Mouse (Mus musculus) bone marrow macrophage, adult 2 months (primary cell): ENCODE measurements around the gene Emc3. TPM values are rescaled to one million over a fixed set of nuclear protein-coding genes. Genes with fewer than 3 reads are reported as not detected.

Experiments
- H3K27ac ChIP-seq: 2 replicates; pipeline ENCODE4 v1.5.1; 2012; ENCODE audit warnings: low read depth, low read length; ENCODE audit not compliant: insufficient read depth
- H3K4me1 ChIP-seq: 2 replicates; pipeline ENCODE4 v1.6.1; 2012; ENCODE audit warnings: low read length; ENCODE audit not compliant: control insufficient read depth, insufficient read depth
- H3K4me3 ChIP-seq: 2 replicates; pipeline ENCODE4 v1.5.1; 2012; ENCODE audit warnings: mild to moderate bottlenecking, low read length, moderate library complexity; ENCODE audit not compliant: insufficient read depth
- CTCF ChIP-seq: IDR thresholded peaks from 2 replicates; pipeline ENCODE4 v1.5.1; 2012; ENCODE audit warnings: low read depth, mild to moderate bottlenecking, low read length, moderate library complexity
- POLR2A ChIP-seq: IDR thresholded peaks from 2 replicates; pipeline ENCODE4 v1.6.1; 2012; ENCODE audit warnings: mild to moderate bottlenecking, low read depth, low read length, borderline replicate concordance
- polyA plus RNA-seq: library from polyadenylated mRNA; stranded (reverse); fragments of >200 nt; gene quantifications from 2 replicates; pipeline ENCODE4 v1.2.4, GENCODE M21; 2012; ENCODE audit not compliant: missing spikeins, insufficient read depth, insufficient read length

Gene Emc3
- polyA plus RNA-seq, 1 experiment = 82.6 TPM

GRCm38 (mm10) chr6:113501388-113502084 lies 29.9 kb downstream of the Emc3 start, which contains the start of gene Prrt3:
TSS of gene Prrt3 (minus strand) at chr6:113501931.
- Histone ChIP-seq H3K27ac (no peak within 1 kb of the TSS), H3K4me1 (no peaks in the 10 kb centered on the region), H3K4me3 (no peak within 1 kb of the TSS)
- TF ChIP-seq CTCF = no peak

DNA sequence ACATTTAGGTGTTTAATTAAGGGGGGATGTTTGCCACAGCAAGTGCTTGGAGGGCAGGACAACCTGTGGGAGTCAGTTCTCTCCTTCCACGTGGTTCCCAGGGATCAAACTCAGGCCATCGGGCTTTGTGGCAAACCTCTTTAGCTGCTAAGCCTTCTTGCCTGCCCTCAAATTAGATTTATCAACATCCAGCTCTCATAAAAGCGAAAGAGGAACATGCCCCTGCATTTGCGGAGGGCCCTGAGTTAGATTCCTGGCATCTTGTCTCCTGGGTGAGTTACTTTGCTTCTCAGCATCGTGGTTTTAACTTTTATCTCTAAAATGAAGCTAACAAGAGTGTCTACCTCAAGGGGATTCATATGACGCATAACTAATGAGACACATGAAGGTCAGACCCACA lies 32.1 kb downstream of the Emc3 start:
- Histone ChIP-seq H3K4me1 (no peaks in the 10 kb centered on the region), H3K4me3 (no peak overlapping the region), H3K27ac (no peak overlapping the region)
- TF ChIP-seq POLR2A = no peak
- no peak for TF ChIP-seq CTCF

DNA sequence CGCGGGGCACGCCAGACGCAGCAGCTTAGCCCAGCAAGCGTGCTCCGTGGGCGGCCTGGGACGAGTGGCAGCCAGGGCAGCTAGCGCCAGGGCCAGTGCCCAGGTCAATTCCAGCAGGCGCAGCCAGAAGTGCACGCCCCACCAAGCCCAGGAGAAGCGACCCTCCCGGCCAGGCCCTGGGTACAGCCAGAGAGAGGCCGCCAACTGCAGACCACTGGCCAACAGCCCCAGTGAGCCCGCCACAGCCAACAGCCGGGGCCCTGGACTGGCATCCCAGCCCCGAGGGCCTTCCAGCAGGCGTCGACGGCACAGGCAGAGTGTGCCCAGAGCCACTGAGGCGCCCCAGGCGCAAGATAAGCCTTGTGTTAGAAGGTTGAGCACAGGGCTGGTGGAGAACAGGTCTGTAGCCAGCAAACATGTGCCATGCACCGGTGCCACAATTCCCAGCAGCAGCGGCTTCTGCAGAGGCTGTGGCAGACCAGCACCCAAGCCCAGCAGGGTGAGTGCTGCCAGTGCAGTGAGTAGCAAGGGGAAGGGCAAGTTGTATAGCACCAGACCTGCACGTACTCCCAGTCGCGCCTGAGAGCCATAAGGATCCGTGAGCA lies 36.3 kb downstream of the Emc3 start:
- Histone ChIP-seq H3K27ac (no peak overlapping the region), H3K4me1 (no peaks in the 10 kb centered on the region), H3K4me3 (no peak overlapping the region)
- TF ChIP-seq POLR2A (no peak), CTCF (no peak)

GRCm38 (mm10) chr6:113494258-113494788 lies 37.1 kb downstream of the Emc3 start:
- TF ChIP-seq POLR2A (no peak), CTCF (no peak)
- H3K27ac ChIP-seq = no peak overlapping the region

GRCm38 (mm10) chr6:113492101-113492864 lies 39.2 kb downstream of the Emc3 start:
- Histone ChIP-seq H3K27ac (no peak overlapping the region), H3K4me3 (no peak overlapping the region), H3K4me1 (peaks cover 5% of the 10 kb centered on the region)
- TF ChIP-seq CTCF = no peak
- TF ChIP-seq POLR2A = no peak

More at GRCm38 (mm10) chr6:113494258-113494788, 37.1 kb downstream of the Emc3 start:
- Histone ChIP-seq H3K4me1 (no peaks in the 10 kb centered on the region), H3K4me3 (peak overlapping the region; percentile 53)

DNA sequence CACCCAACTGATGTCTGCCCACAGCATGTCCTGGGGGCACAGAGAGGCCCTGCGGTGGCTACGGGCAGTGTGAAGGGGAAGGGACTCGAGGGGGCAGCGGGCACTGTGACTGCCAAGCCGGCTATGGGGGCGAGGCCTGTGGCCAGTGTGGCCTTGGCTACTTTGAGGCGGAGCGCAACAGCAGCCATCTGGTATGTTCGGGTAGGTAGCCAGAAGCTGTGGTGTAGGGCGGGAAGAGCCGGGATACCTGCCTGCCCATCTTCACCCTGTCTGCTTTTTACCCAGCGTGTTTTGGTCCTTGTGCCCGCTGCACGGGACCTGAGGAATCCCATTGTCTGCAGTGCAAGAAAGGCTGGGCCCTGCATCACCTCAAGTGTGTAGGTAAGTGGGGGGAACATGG lies 42.0 kb downstream of the Emc3 start:
- H3K4me1 ChIP-seq = peaks cover 16% of the 10 kb centered on the region
- no peak overlapping the region for H3K4me3 ChIP-seq

DNA sequence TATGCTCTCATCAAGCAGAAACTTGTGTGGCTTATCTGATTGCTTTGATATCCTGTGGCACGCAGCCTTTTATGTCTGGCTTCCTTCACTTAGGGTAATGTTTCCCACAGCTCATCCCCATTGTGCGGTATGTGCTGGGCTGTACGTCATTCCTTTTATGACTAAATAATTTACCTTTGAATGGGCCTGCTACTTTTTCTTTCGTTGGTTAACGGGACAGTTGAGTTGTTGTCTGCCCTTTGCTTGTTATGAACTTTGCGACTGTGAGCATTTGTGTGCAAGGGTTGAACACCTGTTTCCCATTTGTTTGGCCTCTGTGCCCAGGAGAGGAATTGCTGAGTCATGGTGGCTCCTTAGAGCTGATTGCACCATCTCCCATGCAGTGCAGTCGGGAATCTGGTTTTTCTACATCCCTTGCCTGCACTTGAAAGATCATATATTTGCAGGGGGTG lies 44.3 kb downstream of the Emc3 start:
- Histone ChIP-seq H3K4me3 (no peak overlapping the region), H3K4me1 (peaks cover 22% of the 10 kb centered on the region), H3K27ac (no peak overlapping the region)
- TF ChIP-seq CTCF (no peak), POLR2A (no peak)

More for the DNA sequence above, 42.0 kb downstream of the Emc3 start:
- H3K27ac ChIP-seq = no peak overlapping the region
- TF ChIP-seq POLR2A = no peak
- TF ChIP-seq CTCF = no peak

DNA sequence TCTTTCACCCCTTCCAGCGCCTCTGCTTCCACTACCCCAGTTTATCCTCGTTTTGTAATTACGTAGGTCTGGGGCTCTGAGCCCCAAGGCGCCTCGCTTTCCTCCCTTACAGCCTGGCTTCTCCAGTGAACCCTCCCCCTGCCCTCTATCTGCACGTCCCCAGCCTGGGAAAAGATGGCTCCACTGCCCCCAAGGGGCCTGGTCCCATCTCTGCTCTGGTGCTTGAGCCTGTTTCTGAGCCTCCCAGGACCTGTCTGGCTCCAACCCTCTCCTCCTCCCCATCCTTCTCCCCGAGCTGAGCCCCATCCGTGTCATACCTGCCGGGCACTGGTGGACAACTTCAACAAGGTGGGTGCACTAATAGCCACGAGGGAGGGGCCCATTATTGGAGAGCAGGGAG lies 47.7 kb downstream of the Emc3 start:
- H3K4me3 ChIP-seq = peak overlapping the region; percentile 77
- peaks cover 37% of the 10 kb centered on the region for H3K4me1 ChIP-seq
- TF ChIP-seq CTCF (no peak), POLR2A (no peak)
- peak overlapping the region; percentile 84 for H3K27ac ChIP-seq

DNA sequence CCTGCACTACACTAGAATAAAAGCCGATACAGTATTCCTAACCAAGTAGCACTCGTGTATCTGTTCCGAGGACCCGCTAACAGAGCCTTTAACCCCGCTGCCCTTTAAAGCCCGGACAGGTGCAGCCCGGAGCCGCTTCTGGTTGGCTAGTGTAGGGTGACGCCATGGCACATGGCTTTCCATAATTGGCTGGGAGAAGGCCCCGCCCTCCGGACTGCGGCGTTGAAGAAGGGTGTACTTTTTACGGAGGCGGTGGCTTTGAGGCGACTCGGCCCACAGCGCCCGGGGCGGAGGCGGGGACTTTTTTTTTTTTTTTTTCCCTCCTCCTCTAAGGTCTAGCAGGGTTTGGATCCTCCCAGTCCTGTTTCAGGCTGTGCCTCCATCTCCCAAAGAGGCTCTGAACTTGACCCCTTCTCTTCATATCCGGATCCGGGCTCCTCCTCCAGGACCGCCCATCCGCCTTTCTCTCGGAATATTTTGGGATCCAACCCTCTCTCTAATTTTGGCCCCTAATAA lies 48.3 kb downstream of the Emc3 start, which contains the start of gene Creld1:
Gene Creld1 (plus strand): TSS at position 198 of the 516 bp plus-strand sequence.
- Histone ChIP-seq H3K27ac (peak within 1 kb of the TSS; percentile 84), H3K4me1 (peaks cover 37% of the 10 kb centered on the region)
- TF ChIP-seq POLR2A (no peak), CTCF (no peak)

More for the DNA sequence above, 48.3 kb downstream of the Emc3 start, which contains the start of gene Creld1:
- peak within 1 kb of the TSS; percentile 77 for H3K4me3 ChIP-seq
